Mouse (Mus musculus) thymus, postnatal 36 days (tissue): ENCODE results near the gene Grm7.

ENCODE experiments used
- DNase-seq, 2 experiments: peaks; one replicate each; pipeline ENCODE4 v3.0.0; 2022; ENCODE audit warnings: mixed read lengths in 2 of 2

Grm7 gene

DNA sequence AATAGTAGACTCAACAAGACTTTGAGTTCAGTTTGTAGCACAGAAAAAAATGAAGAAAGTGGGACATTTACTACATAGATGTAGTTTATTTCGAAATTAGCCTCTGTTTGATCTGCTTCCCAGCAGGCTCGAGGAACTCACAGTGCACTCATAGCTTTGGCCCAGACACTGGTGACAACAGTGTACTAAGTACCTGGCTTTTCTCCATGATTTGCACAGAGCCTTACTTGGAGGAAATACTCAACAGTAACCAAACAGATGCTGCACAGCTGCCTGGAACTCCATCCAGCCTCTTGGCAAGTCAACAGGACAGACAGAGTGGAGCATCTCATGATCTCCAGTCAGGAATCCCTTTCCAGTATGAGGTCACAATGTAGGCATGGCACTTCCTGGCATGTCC is 939.5 kb downstream of the Grm7 start:
- no peak for DNase-seq

DNA sequence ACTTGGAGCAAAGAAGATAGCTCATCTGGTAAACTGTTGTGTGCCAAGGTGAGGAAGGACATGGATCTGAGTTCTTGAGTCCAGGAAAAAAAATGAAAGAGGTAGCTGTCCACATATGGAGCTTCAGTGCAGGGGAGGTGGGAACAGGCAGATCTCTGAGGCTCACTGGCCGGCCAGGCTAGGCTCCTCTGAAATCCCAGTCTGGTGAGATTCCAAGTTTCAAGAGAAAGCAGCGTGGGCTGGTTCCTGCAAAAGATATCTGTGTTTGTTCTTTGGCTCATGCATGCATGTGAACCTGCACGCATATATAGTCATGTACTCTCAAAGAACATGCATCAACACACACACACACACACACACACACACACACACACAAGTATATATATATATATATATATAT is 942.2 kb downstream of the Grm7 start:
- no peak for DNase-seq

DNA sequence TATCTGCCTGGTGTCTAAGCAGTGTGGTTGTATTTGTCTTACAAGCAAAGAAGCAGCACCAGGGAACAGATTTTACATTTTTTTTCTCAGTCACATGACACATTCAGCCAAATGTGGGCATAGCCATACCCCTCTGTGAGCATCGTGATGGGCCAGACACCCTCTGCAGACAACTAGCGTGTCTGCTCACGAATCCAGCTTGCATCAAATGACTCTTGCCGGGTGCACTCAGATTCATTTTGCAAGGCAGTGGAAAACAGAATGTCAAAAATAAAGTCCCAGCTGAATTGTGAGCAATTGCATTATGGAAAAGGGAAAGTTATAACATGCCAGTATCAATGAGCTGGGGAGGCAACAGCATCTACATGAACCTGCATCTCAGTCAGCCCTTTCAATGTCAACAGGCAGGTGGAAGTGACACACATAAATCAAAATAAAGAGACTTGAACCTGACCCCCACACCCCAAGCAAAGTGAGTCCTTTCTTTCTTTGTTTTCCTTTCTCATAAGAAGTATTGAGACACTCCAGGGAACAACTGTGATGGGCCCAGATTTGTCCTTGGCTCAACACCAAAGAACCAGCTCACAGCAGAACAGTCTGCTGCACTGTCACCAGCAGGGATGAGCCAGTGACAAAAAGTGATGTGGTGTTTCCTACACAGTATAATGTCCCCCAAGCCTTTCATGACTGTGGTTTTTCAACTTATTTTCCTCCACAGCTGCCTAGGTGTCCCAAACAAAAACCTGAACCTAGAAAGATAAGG is 956.7 kb downstream of the Grm7 start:
- DNase-seq = no peak

DNA sequence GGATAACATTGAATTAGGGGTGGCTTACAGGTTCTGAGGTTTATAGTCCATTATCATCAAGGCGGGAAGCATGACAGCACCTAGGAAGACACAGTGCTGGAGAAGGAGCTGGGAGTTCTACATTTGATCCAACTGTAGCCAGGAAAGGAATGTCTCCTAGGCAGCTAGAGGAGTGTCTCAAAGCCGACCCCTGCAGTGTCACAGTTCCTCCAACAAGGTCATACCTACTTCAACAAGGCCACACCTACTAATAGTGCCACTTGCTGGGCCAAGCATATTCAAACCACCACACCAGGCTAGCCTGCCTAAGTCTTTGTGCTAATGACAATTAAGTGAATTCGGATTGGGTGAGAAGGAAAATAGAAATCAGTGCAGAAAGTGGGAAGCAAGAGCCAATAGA is 965.0 kb downstream of the Grm7 start:
- no peak for DNase-seq

DNA sequence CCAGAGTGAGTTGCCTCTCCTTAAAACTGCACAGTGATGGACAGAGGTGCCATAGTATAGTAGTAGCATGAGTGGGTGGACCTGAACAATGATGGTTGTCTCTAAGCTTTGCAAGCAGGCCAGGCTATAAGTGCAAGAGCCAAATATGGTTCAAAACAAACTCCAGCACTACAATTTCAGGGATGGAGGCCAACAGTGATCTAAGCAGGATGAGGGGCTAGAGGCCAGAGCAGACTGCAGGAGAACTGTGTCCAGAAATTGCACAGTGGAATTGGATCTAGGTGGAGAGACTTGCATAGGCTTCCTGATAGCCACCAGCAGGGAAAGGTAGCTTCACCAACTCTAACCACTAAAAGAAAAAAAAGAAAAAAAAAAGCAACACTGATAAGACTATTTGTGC is 968.5 kb downstream of the Grm7 start:
- DNase-seq = no peak
